Mouse (Mus musculus) thymus, postnatal 36 days (tissue): ENCODE data around the gene Ints6.
A peak's percentile ranks its signal among the peaks of the same experiment; 100 is the strongest.

Source experiments
- DNase-seq, 2 experiments: peaks; one replicate each; pipeline ENCODE4 v3.0.0; 2022; ENCODE audit warnings: mixed read lengths in 2 of 2

Ints6 gene

GRCm38 (mm10) chr14:62761036-62761881 is at the start of gene Ints6:
TSS of gene Ints6 (minus strand) at chr14:62761169.
- peak; percentile 96 to 99 for DNase-seq

GRCm38 (mm10) chr14:62808661-62809523 is 47.9 kb upstream of the Ints6 start:
- no peak for DNase-seq

- DNase-seq: no peak
Measured at GRCm38 (mm10) chr14:62806921-62807320, 46.0 kb upstream of the Ints6 start.

- DNase-seq: no peak
Measured at GRCm38 (mm10) chr14:62803204-62803603, 42.2 kb upstream of the Ints6 start.

GRCm38 (mm10) chr14:62800791-62801190 is 39.8 kb upstream of the Ints6 start:
- DNase-seq: no peak

- no peak for DNase-seq
Measured at GRCm38 (mm10) chr14:62798608-62799101, 37.7 kb upstream of the Ints6 start.

GRCm38 (mm10) chr14:62795719-62796118 is 34.8 kb upstream of the Ints6 start:
- no peak for DNase-seq

GRCm38 (mm10) chr14:62789282-62789681 is 28.3 kb upstream of the Ints6 start:
- DNase-seq: no peak

- DNase-seq: no peak
Measured at GRCm38 (mm10) chr14:62782981-62783380, 22.0 kb upstream of the Ints6 start.

GRCm38 (mm10) chr14:62780520-62781316 is 19.7 kb upstream of the Ints6 start:
- DNase-seq: no peak

- DNase-seq: no peak
Measured at GRCm38 (mm10) chr14:62778095-62778494, 17.1 kb upstream of the Ints6 start.

GRCm38 (mm10) chr14:62775034-62775433 is 14.1 kb upstream of the Ints6 start:
- no peak for DNase-seq

GRCm38 (mm10) chr14:62774246-62774645 is 13.3 kb upstream of the Ints6 start:
- no peak for DNase-seq

- DNase-seq: no peak
Measured at GRCm38 (mm10) chr14:62773766-62774165, 12.8 kb upstream of the Ints6 start.

- no peak for DNase-seq
Measured at GRCm38 (mm10) chr14:62765398-62765797, 4.4 kb upstream of the Ints6 start.

- DNase-seq: peak; percentile 20 to 24
Measured at GRCm38 (mm10) chr14:62764371-62764770, 3.4 kb upstream of the Ints6 start.

GRCm38 (mm10) chr14:62761943-62762342 is 974 bp upstream of the Ints6 start:
- DNase-seq: no peak

- peak in 1 of 2 experiments; percentile 71 for DNase-seq
Measured at GRCm38 (mm10) chr14:62760321-62761035, 491 bp downstream of the Ints6 start.

- peak; percentile 72 to 75 for DNase-seq
Measured at GRCm38 (mm10) chr14:62759771-62760320, 1.1 kb downstream of the Ints6 start.

- DNase-seq: no peak
Measured at GRCm38 (mm10) chr14:62758714-62759113, 2.3 kb downstream of the Ints6 start.

- DNase-seq: no peak
Measured at GRCm38 (mm10) chr14:62755095-62755640, 5.8 kb downstream of the Ints6 start.
